In the genomic region with DNA sequence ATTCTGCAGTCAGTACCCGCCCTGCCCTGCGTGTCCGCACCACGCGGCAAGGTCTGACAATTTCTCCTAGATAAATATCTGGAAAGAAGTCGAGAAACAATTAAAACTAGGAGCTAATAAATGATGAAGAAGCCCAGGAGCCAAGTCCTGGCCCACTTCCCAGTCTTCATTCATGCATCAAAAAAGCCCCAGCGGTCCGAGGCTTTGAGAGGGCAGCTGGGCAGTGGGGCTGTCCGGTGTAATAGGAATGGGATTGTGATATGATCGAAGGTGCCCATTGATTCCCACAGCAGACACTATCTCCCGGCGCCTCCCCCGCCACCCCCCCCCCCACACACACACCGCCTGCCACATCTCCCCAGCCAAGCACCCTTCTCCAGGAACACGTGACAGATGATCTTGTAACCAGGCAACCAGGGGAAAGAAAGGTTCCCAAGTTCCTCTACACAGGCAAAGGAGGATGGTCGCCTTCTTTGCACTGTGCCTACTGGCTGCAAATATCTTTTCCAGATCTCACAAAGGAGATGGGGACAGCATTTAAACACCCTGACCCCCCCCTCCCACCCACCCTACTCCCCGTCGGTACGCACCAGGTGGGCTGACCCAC, we compare ENCODE assay signal across 8 mouse cellular contexts.
DNase-seq lines count a peak whose midpoint lies in the region; TF ChIP-seq lines count a peak whose summit lies in the region.

No protein-coding gene starts in this region.

- no peaks in the 10 kb centered on the region for H3K27me3 ChIP-seq in cerebellum, adult 2 months (ENCODE audit: control insufficient read depth, insufficient read depth, low read length)
- H3K27me3 ChIP-seq in thymus, adult 2 months (ENCODE audit: control insufficient read depth, insufficient read depth, low read length) = no peaks in the 10 kb centered on the region

- WGBS in cerebellum, adult 2 months = 7% methylated on average over 19 of the region's 19 CpGs
- WGBS in thymus, adult 2 months = 85% methylated on average over 19 of the region's 19 CpGs

- peak; percentile 34 to 37 for DNase-seq in cerebellum, adult 2 months
- no peak for DNase-seq in cerebellum, adult 9-11 months
- DNase-seq in thymus, adult 2 months = no peak
- DNase-seq in thymus, postnatal 0 days (ENCODE audit: low spot score) = no peak
- peak; percentile 67 to 74 for DNase-seq in kidney, postnatal 4 days
- DNase-seq in testis, postnatal 14 days (ENCODE audit: low spot score) = no peak
- DNase-seq in thymus, adult 18-20 months = no peak
- DNase-seq in urinary bladder, postnatal 25 days (ENCODE audit: low spot score) = no peak

- H3K4me1 ChIP-seq in cerebellum, adult 2 months (ENCODE audit: control insufficient read depth, insufficient read depth, low read length) = peaks cover 4% of the 10 kb centered on the region; the same call in 1 of the 2 replicates
- H3K4me1 ChIP-seq in thymus, adult 2 months (replicated peaks; ENCODE audit: control insufficient read depth, insufficient read depth, low read length) = peaks cover 75% of the 10 kb centered on the region

- no peak overlapping the region for H3K27ac ChIP-seq in cerebellum, adult 2 months (ENCODE audit: insufficient read depth, low read length)
- peak overlapping the region; percentile 20; the same call in 1 of the 2 replicates for H3K27ac ChIP-seq in thymus, adult 2 months (ENCODE audit: control insufficient read depth, insufficient read depth, low read length)

- H3K36me3 ChIP-seq in thymus, adult 2 months (ENCODE audit: control insufficient read depth, insufficient read depth, low read length) = peaks cover 13% of the 10 kb centered on the region; the same call in 1 of the 2 replicates

- TF ChIP-seq POLR2A in cerebellum, adult 2 months (IDR thresholded peaks at IDR 0.05; ENCODE audit: borderline replicate concordance, insufficient read depth, low read length) = no peak
- no peak for TF ChIP-seq POLR2A in thymus, adult 2 months (IDR thresholded peaks at IDR 0.05; ENCODE audit: control insufficient read depth, extremely low read depth, insufficient read depth, low read length, poor library complexity)

- H3K4me3 ChIP-seq in cerebellum, adult 2 months (replicated peaks; ENCODE audit: insufficient read depth, low read depth, low read length) = no peak overlapping the region
- no peak overlapping the region for H3K4me3 ChIP-seq in thymus, adult 2 months (ENCODE audit: control insufficient read depth, insufficient read depth, low read length)

- no peak for TF ChIP-seq CTCF in cerebellum, adult 2 months (IDR thresholded peaks at IDR 0.05; ENCODE audit: borderline replicate concordance, insufficient read depth, low read depth, low read length)
- no peak for TF ChIP-seq CTCF in thymus, adult 2 months (IDR thresholded peaks at IDR 0.05; ENCODE audit: borderline replicate concordance, control insufficient read depth, extremely low read depth, insufficient read depth, low read length, poor library complexity)

Comparison
In these comparisons a context has a peak if more than half of its experiments do, and no peak if none do; other contexts are left out.
1. DNase-seq: peak in cerebellum, adult 2 months (2 of 2) and kidney, postnatal 4 days (2 of 2); none in cerebellum, adult 9-11 months (single experiment), thymus, adult 2 months (single experiment), thymus, postnatal 0 days (single experiment), testis, postnatal 14 days (single experiment), thymus, adult 18-20 months (0 of 2) and urinary bladder, postnatal 25 days (single experiment).